21 mouse cellular contexts compared by ENCODE assay signal in the genomic region with DNA sequence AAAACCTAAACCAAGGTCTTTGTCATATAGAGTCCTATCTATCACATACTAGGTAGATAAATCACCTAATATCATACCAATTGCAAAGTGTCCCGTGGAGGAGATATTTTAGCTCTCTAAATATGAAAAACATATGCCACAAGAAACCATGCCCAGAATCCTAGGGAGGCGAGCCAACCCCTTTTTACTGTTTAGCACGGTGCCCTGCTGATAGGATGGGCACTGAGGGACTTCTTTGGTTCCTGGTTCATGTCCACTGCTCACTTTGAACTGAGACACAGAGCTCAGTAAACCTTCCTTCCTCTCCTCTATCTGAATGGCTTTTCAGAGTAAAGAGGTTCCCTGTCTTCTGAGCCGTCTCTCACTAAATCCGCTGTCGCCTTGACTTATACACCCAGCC.
A peak's percentile ranks its signal among the peaks of the same experiment; 100 is the strongest.
DNase-seq lines count a peak whose midpoint lies in the region; ATAC-seq lines count a peak whose summit lies in the region.
"Had no signal": no experiment of that assay in that cellular context is flagged by ENCODE, and none has a peak within 500 bp of the region (broad histone marks: within the 10 kb centered on the region; RNA-seq: fewer than 3 reads in every experiment).

No protein-coding gene starts in this region.

- no peaks in the 10 kb centered on the region for H3K27me3 ChIP-seq in embryonic facial prominence, embryonic 10.5 days (replicated peaks; ENCODE audit: low read depth, poor library complexity, severe bottlenecking)
- H3K27me3 ChIP-seq: embryonic facial prominence, embryonic 15.5 days; heart, embryonic 15.5 days; intestine, embryonic 15.5 days had no signal

- H3K27ac ChIP-seq in embryonic facial prominence, embryonic 10.5 days (replicated peaks) = no peak overlapping the region
- H3K27ac ChIP-seq: embryonic facial prominence, embryonic 15.5 days; forebrain, embryonic 10.5 days; heart, embryonic 10.5 days; heart, embryonic 15.5 days; hindbrain, embryonic 14.5 days; intestine, embryonic 15.5 days had no signal

- no peaks in the 10 kb centered on the region for H3K4me1 ChIP-seq in embryonic facial prominence, embryonic 10.5 days
- H3K4me1 ChIP-seq: embryonic facial prominence, embryonic 15.5 days; forebrain, embryonic 10.5 days; heart, embryonic 10.5 days; heart, embryonic 15.5 days; intestine, embryonic 15.5 days had no signal

- no peaks in the 10 kb centered on the region for H3K9me3 ChIP-seq in embryonic facial prominence, embryonic 10.5 days
- H3K9me3 ChIP-seq: embryonic facial prominence, embryonic 15.5 days; forebrain, embryonic 10.5 days; heart, embryonic 10.5 days; heart, embryonic 15.5 days; intestine, embryonic 15.5 days had no signal

- DNase-seq in cerebellum, postnatal 4 days (ENCODE audit: low spot score in 2 of 2) = no peak
- peak; percentile 52 for DNase-seq in cerebellum, adult 11-12 months
- DNase-seq in cerebellum, adult 9-10 months = peak; percentile 70
- peak; percentile 71 to 79 for DNase-seq in cerebellum, postnatal 25 days
- DNase-seq in urinary bladder, adult 18-20 months (ENCODE audit: low spot score in 2 of 2) = no peak
- DNase-seq in frontal cortex, adult 2 months (ENCODE audit: extremely low spot score in 1 of 2, low spot score in 1 of 2) = no peak
- no peak for DNase-seq in embryonic facial prominence, embryonic 10.5 days (ENCODE audit: low spot score)
- DNase-seq: adrenal gland, postnatal 14 days; gastrocnemius, postnatal 25 days; heart, adult 18-20 months; heart, postnatal 14 days; kidney, adult 18-20 months had no signal

- no peak overlapping the region for H3K4me3 ChIP-seq in embryonic facial prominence, embryonic 10.5 days
- H3K4me3 ChIP-seq: embryonic facial prominence, embryonic 15.5 days; erythroblast, embryonic 14.5 days; forebrain, embryonic 10.5 days; heart, embryonic 10.5 days; heart, embryonic 15.5 days; intestine, embryonic 15.5 days had no signal

- WGBS in embryonic facial prominence, embryonic 10.5 days = 88% methylated on average over 6 of the region's 6 CpGs

- H3K36me3 ChIP-seq in embryonic facial prominence, embryonic 10.5 days (replicated peaks) = no peaks in the 10 kb centered on the region
- H3K36me3 ChIP-seq: embryonic facial prominence, embryonic 15.5 days; forebrain, embryonic 10.5 days; heart, embryonic 10.5 days; heart, embryonic 15.5 days; intestine, embryonic 15.5 days had no signal

- peak; percentile 92 for ATAC-seq in cerebellum, adult (ENCODE audit: insufficient number of reproducible peaks, low FRiP score, low TSS enrichment)
- ATAC-seq: forebrain, embryonic 14.5 days; intestine, embryonic 15.5 days had no signal

Comparison
In these comparisons a context has a peak if more than half of its experiments do, and no peak if none do; other contexts are left out.
1. DNase-seq: peak in cerebellum, adult 11-12 months (single experiment), cerebellum, adult 9-10 months (single experiment) and cerebellum, postnatal 25 days (2 of 2); none in cerebellum, postnatal 4 days (0 of 2), urinary bladder, adult 18-20 months (0 of 2), frontal cortex, adult 2 months (0 of 2) and embryonic facial prominence, embryonic 10.5 days (single experiment).